Mouse (Mus musculus) left cerebral cortex, adult 8-10 months (tissue): ENCODE data around the gene Oard1. TPM values are rescaled to one million over a fixed set of nuclear protein-coding genes. Genes with fewer than 3 reads are reported as not detected.

ENCODE experiments used
- DNase-seq, 2 experiments: peaks; one replicate each; pipeline ENCODE4 v3.0.0; 2022; ENCODE audit warnings: low spot score in 2 of 2
- total RNA-seq, 4 experiments: library from RNA; stranded (reverse); gene quantifications; 2 replicates each; pipeline ENCODE4 v1.2.4; 2022

Gene Oard1
- 10 to 100 TPM; 15.1 to 16.4 (median 15.8) TPM for total RNA-seq

DNA sequence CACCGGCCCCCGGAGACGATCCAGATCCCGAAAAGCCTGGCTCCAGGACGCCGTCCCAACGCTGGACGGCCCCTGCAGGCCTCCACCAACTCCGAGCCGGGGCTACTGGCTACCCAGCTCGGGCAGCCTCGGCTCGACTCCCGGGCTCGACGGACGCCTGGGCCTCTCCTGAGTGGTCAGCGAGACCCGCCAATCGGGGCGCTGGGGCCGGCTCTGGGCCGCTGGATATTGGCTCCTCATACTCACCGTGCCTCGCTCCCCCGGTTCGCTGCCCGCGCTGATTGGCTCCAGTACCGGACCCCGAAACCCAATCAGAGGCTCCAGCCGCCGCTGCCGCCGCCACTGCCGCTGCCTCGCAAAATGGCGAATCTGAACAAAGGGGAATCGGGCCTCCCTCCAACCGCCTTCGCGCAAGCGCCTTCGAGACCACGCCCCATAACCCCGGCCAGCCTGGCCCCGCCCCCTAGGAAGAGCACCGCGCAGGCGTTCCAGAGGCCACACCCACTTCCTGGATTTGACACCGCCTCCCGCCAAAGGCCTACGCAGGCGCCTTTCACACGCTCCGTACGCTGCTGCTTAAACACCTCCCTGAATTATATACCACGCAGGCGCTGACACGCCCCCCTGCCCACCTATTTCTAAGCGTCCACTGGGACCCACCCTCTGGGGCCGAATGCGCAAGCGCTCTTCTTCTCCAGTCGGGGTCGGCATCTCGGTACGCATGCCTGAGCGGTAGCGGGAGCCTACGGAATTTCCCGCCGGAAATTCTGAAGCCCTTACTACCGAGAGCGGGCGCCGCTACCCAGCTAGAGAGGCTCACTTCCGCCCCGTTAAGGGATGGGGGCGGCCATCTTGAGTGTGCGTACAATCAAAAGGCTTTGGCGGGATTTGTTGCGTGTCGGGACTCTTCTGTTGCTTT, at the start of gene Oard1, which contains the start of gene Nfya:
TSS of gene Oard1 (plus strand) at position 635 of the 919 bp plus-strand sequence.
TSS of gene Nfya (minus strand) at position 527 of the 919 bp plus-strand sequence.
- peak; percentile 98 to 100 for DNase-seq

DNA sequence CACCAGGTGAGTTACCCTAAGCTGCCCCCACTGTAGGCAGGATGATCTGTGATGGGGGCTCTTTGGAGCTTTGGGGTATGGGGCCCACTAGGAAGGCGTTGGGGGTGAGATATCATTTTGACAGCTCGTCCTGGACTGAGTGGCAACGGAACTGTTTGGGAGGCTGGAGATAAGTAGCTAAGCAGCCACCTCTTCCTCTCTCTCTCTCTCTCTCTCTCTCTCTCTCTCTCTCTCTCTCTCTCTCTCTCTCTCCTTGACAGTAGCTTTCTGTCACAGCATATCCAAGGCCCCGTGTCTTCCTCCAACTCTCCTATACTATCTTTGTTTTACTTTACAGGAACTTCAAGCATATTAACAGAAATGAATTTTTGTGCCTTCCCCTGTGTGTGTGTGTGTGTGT, 49.4 kb upstream of the Oard1 start:
- DNase-seq, result no peak

DNA sequence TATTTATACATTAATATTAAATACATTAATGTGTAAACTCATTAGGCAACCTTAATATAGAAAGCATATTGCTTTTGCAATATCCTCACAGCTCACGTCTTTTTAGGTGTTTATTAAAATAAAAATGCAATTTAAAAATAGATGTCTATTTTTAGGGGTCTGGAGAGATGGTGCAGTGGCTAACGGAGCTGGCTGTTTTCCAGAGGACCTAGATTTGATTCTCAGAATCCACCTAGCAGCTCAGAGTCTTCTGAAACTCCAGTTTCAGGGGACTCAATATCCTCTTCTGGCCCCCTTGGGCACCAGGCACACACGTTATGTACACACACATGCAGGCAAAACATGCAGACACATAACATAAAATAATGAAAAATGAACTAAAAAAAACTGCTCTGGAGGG, 47.5 kb upstream of the Oard1 start:
- no peak for DNase-seq

DNA sequence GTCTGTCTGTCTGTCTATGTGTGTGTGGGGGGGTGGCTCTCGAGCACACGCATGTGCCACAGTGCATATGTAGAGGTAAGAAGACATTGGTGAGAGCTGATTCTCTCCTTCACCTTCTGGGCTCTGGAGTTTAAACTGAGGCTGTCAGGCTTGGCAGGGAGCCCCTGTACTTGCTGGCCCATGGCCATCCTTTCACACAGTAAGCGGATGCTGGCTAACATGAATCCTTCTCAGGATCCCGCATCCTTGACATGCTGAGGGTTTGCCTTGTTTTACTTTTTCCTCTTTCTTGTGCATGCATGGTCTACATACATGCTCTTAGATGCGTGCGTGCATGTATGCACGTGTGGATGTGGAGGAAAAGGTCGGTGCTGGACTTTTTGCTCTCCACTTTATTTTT, 46.8 kb upstream of the Oard1 start:
- no peak for DNase-seq

DNA sequence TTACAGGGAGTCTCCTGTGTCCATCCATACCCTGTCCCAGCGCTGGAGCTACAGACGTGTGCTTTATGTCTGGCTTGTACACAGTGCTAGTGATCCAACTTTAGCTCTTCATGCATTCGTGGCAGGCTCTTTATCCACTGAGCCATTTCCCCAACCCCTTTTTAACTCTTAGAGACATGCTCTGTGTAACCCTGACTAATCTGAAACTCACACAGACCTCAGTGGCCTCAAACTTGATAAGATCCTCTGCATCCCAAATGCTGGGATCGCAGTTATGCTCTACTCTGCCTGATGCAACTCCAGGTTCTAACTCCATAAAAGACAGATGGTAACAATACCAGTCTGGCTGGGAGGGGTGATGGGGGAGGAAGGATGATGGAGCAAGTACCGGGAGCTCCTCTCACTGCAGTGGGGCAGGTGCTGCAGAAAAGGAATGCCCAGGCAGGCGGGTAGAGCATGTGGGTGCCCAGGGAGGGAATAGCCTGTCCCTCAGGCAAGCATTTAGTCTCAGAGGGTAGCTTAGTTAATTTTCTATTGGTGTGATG, 46.3 kb upstream of the Oard1 start:
- no peak for DNase-seq

DNA sequence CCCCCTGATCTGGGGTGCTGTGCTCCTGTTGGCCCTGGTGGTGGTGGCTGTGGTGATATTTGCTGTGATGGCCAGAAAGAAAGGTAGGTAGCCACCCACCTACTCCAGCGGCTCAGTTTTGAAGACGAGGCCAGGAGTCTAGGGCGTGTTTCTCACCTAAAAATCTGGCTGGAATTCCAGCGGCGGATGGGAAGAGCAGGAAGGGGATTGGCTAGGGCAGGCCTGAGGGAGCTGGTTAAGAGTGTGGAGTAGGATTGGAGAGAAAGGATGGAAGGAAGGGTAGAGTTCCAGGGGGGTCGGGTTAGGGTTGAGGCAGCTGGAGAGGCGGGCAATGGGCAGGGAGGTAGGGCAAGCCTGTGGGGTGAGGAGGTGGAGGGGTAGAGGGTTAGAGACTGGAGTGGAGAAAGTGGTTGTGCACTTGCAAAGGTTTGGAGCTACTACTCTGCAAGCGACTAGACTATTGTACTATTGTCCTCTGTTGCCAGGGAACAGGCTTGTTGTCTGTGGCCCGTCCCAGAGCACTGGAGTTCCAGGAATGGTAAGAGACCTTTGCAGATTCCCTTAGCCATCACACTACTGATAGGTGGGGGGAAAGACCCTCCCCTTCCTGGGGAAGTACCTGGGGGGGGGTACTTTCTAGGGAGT, 44.2 kb upstream of the Oard1 start:
- no peak for DNase-seq

DNA sequence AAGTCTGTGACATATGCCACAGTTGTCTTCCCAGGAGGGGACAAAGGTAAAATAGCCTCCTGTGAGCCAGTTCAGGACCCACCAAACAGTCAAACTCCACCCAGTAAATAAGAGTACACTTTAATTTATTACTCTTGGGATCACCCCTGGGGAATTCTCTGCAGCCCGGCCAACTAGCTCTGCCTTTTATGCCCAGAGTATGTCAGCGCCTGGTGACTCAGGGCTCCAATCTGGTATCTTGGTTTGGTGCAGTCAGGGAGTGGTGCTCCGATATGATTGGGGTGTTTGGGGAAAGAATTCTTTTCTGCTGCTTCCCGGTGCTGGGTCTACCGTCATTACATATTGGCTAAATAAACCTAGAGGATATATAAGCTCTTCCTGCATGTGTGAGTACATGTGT, 43.0 kb upstream of the Oard1 start:
- no peak for DNase-seq

DNA sequence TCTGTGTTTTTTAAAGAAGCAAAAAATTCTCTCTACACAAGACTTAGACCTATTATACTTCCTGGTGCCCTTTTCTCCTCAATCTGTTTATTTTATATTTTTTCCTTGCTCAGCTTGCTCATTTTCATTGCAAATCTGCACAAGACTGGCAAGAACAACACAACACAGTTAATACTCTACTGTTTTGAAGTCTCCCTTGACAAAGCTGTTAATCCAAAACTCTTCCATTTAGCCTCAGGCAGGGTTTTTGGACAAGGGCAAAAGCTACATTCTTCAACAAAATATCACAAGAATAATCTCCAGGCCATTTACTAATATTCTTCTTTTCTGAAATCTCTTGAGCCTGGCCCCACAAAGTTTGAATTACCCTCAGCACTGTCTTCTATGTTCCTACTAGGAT, 38.2 kb upstream of the Oard1 start:
- DNase-seq, result no peak

DNA sequence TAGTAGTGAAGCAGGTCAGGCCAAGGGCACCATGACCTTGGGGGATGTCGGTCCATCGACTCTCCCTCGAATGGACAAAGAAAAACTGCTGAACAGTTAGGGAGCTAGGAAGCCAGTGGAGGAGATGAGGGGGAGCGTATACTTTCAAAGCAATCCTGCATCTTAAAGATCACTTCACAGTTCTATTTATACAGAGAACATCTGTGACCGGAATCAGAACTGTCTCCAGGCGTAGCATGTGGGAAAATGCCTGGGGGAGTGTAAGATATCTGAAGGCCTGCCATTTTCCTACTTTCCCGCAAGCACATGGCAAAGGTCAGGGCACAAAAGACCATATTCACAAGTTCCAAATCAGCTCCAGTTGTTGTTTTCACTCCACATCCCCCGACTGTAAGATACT, 36.8 kb upstream of the Oard1 start:
- DNase-seq, result peak in 1 of 2 experiments; percentile 54

DNA sequence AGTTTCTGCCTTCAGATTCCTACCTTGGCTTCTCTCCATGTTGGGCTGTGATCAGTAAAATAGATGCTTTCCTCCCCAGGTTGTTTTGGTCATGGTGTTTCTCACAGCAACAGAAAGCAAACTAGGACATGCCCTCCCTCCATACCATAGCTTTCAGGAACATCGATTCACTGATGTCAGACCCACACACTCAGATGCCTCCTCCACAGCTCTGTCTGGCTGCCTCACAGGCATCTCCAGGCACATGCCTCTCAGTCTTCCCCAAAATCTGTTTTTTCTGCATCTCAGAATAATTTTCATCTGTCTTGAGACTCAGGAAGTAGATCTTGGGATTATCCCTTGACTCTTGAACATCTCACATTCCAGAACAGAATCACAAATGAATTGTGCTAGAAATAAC, 33.7 kb upstream of the Oard1 start:
- peak in 1 of 2 experiments; percentile 39 for DNase-seq

DNA sequence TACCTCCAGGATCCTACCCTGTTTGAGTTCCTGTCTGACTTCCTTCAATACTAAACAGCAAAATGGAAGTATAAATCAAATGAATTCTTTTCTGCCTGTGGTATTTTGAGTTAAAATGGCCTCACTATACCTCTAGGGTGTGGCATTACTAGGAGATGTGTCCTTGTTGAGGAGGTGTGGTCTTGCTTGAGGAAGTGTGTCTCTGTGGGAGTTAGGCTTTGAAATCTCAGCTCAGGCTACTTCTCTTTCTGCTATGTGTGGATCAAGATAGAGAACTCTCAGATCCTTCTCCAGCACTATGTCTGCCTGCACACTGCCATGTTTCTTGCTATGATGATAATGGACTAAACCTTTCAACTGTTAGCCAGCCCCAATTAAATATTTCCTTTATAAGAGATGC, 30.8 kb upstream of the Oard1 start:
- DNase-seq, result no peak

DNA sequence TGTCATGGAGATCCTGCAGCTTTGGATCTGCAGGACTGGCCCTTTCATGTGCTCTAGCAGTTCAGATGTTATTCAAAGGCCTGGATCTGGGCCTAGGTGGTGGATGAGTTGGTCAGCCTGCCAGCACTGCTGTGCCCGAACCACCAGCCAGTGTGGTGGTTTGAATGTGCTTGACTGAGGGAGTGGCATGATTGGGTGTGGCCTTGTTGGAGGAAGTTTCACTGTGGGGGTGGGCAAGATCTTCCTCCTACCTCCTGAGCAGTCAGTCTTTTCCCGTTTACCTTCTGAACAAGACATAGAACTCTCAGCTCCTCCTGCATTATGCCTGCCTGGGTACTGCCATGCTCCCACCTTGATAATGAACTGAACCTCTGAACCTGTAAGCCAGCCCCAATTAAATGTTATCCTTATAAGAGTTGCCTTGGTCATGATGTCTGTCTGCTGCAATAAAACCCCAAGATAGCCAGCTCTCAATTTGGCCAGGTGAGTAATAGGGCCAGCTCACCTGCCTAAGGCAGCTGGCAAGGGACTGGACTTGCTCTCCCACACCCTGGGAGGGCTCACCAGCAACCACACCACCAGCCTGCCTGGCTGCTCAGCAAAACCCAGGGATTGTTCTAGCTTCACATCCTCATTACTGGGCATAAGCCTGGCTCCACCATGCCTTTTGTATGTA, 23.9 kb upstream of the Oard1 start:
- DNase-seq, result no peak

DNA sequence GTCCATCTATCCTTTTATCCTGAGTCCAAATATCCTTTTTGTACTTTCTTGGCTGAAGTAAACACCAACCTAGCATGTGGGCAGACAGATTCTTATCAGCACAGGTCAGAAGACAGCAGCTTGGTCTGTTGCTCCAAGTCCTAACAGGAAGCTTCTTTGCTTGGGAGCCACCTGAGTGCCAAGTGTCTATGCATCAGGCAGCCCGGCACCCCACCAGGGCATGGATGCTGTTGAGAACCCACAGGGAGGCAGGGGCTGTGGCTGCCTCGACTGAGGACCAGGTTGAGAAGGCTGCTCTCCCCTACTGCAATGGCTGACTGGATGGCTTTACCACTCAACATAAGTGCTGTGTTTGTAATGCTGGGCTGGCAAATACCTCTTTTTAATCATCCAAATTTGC, 21.1 kb upstream of the Oard1 start:
- no peak for DNase-seq

DNA sequence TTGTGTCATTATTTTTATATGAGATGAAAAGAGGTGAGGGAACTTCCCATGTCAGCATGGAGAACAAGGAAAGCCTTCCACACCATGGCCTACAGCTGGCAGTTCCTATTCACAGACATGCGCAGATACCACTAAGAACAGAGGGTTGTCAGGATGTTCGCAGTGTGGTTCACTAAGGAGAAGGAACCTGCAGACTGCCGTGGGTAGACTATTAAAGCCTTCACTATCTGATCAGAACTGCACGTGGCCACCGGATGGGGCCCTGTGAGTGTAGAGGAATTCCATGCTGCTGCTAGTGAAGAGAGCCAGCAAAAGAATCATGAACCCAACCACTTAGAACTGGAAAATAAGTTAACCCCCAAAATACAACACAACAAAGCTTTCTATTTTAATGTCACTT, 20.4 kb upstream of the Oard1 start:
- no peak for DNase-seq

DNA sequence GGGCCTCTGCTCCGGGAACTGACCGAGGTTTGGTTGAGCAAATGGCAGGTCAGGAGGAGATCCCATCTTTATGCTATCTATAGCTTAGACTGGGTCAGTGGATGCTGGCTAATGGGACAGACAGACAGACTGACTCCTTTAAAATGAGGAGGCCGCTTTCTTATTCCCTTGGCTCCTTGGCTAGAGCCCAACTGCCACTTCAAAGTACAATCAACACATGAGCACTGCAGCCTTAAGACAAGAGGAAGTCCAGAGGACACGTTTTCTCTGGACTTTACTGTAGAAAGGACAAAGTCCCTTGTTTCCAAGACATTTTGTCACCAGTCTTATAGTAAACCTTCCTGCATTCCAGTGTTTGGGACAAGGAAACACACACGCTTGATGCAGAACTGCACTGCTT, 18.4 kb upstream of the Oard1 start:
- no peak for DNase-seq

DNA sequence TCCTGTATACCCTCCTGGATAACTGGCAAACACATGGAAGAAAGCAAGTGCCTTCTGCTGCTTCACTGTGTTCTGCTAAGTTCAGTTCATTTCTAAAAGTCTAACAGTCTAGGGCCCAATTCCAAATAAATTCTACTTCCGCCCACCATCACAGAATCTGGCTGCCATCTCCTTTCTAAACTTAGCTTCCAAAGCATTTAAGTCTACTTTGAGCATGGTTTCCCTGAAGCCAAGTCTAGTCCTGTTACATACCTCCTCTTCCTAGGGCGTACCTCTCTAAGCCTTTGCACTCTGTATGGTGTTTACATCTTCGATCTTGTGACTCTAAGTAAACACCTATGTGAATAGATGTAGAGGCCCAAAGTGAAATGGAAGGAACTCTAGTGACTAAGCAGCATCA, 17.2 kb upstream of the Oard1 start:
- DNase-seq, result peak in 1 of 2 experiments; percentile 77

DNA sequence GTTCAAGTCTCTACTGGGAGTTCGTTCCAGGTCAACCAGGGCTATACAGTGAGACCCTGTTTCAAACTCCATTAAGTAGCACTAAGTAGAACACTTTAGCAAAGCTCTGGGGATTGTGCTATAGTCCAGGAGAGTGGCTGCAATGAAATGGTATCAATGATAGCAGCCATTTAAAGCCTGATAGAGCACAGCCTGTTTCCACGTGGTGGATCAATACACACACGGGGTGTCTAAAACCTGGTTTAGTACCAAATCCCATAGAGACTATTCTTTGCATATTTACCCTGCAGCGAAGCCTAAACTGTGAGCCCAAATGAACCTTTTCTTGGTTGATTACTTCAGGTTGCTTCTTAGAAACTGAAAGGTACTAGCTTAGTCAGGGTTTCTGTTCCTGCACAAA, 8.1 kb upstream of the Oard1 start:
- no peak for DNase-seq

DNA sequence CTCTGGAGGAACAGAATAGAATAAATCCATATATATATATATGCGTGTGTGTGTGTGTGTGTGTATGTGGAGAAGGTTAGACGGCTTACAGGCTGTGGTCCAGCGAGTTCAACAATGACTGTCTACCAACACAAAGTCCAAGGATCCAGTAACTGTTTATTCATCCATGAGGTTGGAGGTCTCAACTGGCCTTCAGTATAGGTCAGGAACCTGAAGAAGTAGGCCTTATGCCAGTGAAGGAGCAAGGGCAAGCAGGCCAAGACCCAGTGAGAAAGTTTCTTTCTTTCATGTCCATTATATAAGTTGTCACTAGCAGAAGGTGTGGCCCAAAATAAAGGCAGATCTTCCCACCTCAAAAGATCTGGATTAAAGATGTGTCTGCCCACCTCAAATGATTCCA, 7.1 kb upstream of the Oard1 start:
- DNase-seq, result no peak

DNA sequence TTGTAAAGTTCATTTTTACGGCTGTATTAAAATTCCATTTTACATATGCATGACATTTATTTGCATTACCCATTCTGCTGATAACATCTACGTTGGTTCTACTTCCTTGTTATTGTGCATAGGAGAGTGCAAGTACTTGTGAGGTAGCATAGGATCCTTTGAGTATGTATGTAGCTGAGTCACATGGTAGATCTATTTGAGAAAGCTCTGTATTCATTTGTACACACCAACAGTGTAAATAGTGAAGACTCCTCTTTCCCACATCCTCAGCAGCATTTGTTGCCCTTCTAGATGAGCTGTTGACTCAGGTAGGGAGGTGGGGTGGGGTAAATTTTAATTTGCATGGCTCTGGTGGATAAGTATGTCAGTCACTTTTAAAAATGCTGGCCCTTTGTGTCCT, 6.0 kb upstream of the Oard1 start:
- no peak for DNase-seq

DNA sequence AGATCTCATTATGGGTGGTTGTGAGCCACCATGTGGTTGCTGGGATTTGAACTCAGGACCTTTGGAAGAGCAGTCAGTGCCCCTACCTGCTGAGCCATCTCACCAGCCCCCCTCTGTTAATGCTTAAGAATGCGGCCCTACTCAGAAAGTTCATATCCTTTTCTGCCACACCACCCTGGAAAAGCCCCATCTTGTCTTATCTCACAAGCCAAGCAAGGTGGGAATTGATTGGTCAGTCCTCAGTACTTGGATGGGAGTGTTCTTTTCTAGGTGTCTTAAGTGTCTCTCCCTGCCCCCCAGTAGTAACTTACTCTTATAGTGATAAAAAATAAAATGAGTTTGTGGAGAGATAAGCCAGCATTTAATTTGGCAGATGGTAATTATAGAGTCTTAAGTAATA, 5.1 kb upstream of the Oard1 start:
- DNase-seq, result no peak

DNA sequence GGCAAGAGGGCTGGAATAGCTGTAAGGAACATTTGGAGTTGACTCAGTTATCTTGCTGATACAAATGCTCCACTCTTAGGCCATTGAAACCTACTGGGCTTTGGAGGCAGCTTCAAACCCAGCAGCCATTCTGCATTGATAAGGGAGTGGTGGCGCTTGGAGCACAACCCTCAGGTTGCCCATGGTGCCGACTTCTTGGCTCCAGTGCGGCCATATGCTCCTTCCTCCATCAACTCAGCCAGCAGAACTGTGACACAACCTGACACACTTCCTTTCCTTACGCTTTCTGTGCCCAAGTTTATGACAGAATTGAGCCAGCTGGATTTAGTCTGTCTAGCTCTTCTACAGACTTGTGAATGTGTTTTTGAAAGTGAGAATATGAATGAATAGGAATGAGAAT, 2.7 kb upstream of the Oard1 start:
- peak in 1 of 2 experiments; percentile 29 for DNase-seq
